15 mouse cellular contexts compared by ENCODE assay signal in the genomic region with DNA sequence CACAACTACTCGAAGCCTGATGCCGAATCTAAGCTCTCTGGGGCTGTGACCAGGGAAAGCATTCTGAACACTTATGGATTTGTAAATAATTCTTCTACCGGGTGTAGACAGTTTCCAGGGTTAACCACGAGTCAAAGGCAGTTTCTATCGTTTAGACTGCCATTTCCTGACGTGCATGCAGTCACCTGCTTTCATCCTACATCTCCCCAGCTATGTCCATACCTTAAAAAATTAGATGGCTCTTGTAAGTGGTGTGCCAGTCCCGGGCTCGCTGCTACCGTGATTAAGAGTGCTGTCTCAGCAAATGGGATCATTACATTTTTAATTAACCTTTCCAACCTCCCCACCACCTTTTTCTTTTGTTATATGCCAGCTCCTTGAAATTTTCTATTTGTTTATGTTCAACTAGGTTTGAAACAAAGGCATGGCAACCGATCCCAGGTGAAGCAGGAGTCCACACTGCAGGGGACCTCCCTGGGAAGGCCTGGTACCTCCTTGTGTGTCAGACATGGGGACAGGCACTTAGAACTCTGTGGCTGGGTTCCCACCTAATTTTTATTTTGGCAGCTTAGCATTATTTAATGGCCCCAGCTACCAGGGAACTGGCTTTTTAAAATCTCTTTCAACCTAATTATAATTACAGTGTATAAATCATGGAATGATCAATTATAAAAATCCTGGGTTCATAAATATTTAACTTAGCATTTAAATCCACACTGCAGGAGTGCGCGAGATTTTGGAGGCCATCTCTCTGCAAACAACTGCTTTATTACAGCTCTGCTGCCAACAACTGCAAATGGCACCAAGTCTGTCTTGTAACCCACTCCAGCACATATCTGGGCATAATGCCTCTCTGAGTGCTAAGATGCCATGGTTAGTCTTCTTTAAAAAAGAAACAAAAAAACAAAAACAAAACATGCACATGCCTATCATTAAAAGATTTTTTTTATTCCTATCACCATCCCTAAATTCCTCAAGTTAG.
A peak's percentile ranks its signal among the peaks of the same experiment; 100 is the strongest.
DNase-seq lines count a peak whose midpoint lies in the region; ATAC-seq and TF ChIP-seq lines count a peak whose summit lies in the region.
"Had no signal": no experiment of that assay in that cellular context is flagged by ENCODE, and none has a peak within 500 bp of the region (broad histone marks: within the 10 kb centered on the region; RNA-seq: fewer than 3 reads in every experiment).

No protein-coding gene starts in this region.

- peaks cover 20% of the 10 kb centered on the region for H3K4me1 ChIP-seq in hindbrain, embryonic 10.5 days (replicated peaks)
- H3K4me1 ChIP-seq in hindbrain, postnatal 0 days (ENCODE audit: insufficient read depth, low read length) = peaks cover 4% of the 10 kb centered on the region; the same call in 1 of the 2 replicates
- no peaks in the 10 kb centered on the region; the same call in 1 of the 2 replicates for H3K4me1 ChIP-seq in hindbrain, embryonic 11.5 days (replicated peaks; ENCODE audit: control insufficient read depth, insufficient read depth, low read length)
- H3K4me1 ChIP-seq in hindbrain, embryonic 13.5 days (replicated peaks) = peaks cover 24% of the 10 kb centered on the region
- H3K4me1 ChIP-seq in midbrain, embryonic 16.5 days (ENCODE audit: control insufficient read depth, insufficient read depth, low read length) = peaks cover 8% of the 10 kb centered on the region
- H3K4me1 ChIP-seq in intestine, embryonic 16.5 days (ENCODE audit: control insufficient read depth, insufficient read depth, low read length) = no peaks in the 10 kb centered on the region
- H3K4me1 ChIP-seq: heart, embryonic 12.5 days had no signal

- peak overlapping the region; percentile 42 for H3K27ac ChIP-seq in hindbrain, embryonic 10.5 days
- H3K27ac ChIP-seq in hindbrain, postnatal 0 days = no peak overlapping the region
- H3K27ac ChIP-seq in hindbrain, embryonic 11.5 days (ENCODE audit: low read depth, low read length) = peak overlapping the region; percentile 76
- H3K27ac ChIP-seq in hindbrain, embryonic 13.5 days = peak overlapping the region; percentile 87
- H3K27ac ChIP-seq in midbrain, embryonic 16.5 days (ENCODE audit: low read length) = peak overlapping the region; percentile 34; the same call in 1 of the 2 replicates
- H3K27ac ChIP-seq in intestine, embryonic 16.5 days (ENCODE audit: low read length) = no peak overlapping the region

- H3K9ac ChIP-seq in hindbrain, postnatal 0 days (replicated peaks; ENCODE audit: low read length) = no peak overlapping the region
- H3K9ac ChIP-seq in hindbrain, embryonic 11.5 days (ENCODE audit: low read depth, low read length) = no peak overlapping the region
- H3K9ac ChIP-seq in hindbrain, embryonic 13.5 days = no peak overlapping the region
- H3K9ac ChIP-seq in midbrain, embryonic 16.5 days (ENCODE audit: low read depth, low read length) = no peak overlapping the region
- no peak overlapping the region for H3K9ac ChIP-seq in intestine, embryonic 16.5 days (ENCODE audit: low read depth, low read length)
- H3K9ac ChIP-seq: heart, embryonic 12.5 days had no signal

- 63% methylated on average over 12 of the region's 12 CpGs for WGBS in hindbrain, embryonic 10.5 days
- whole genome bisulfite sequencing in hindbrain, postnatal 0 days = 30% methylated on average over 12 of the region's 12 CpGs
- 53% methylated on average over 12 of the region's 12 CpGs for WGBS in hindbrain, embryonic 11.5 days
- WGBS in hindbrain, embryonic 13.5 days = 36% methylated on average over 12 of the region's 12 CpGs
- WGBS in midbrain, embryonic 16.5 days = 38% methylated on average over 12 of the region's 12 CpGs
- 49% methylated on average over 12 of the region's 12 CpGs for WGBS in intestine, embryonic 16.5 days

- no peak for DNase-seq in hindbrain, embryonic 10.5 days (ENCODE audit: low spot score)
- no peak for DNase-seq in hindbrain, postnatal 0 days (ENCODE audit: low spot score)
- DNase-seq in hindbrain, embryonic 11.5 days (ENCODE audit: low spot score) = no peak
- no peak for DNase-seq in lung, postnatal 14 days
- DNase-seq: cerebellum, postnatal 25 days; kidney, adult 11 months; lung, adult 2 months; lung, postnatal 4 days; thymus, postnatal 4 days had no signal

- H3K27me3 ChIP-seq in hindbrain, embryonic 10.5 days (ENCODE audit: insufficient read depth, poor library complexity, severe bottlenecking) = no peaks in the 10 kb centered on the region
- no peaks in the 10 kb centered on the region for H3K27me3 ChIP-seq in hindbrain, postnatal 0 days (ENCODE audit: insufficient read depth, low read length)
- H3K27me3 ChIP-seq in hindbrain, embryonic 11.5 days (ENCODE audit: control insufficient read depth, insufficient read depth, low read length) = no peaks in the 10 kb centered on the region
- no peaks in the 10 kb centered on the region for H3K27me3 ChIP-seq in hindbrain, embryonic 13.5 days
- H3K27me3 ChIP-seq in midbrain, embryonic 16.5 days (ENCODE audit: control insufficient read depth, insufficient read depth, low read depth, low read length) = no peaks in the 10 kb centered on the region
- no peaks in the 10 kb centered on the region for H3K27me3 ChIP-seq in intestine, embryonic 16.5 days (replicated peaks; ENCODE audit: control insufficient read depth, insufficient read depth, low read length)
- H3K27me3 ChIP-seq: heart, embryonic 12.5 days had no signal

- H3K4me3 ChIP-seq in hindbrain, embryonic 10.5 days = no peak overlapping the region
- no peak overlapping the region for H3K4me3 ChIP-seq in hindbrain, postnatal 0 days (ENCODE audit: low read length)
- no peak overlapping the region for H3K4me3 ChIP-seq in hindbrain, embryonic 11.5 days (ENCODE audit: low read depth, low read length)
- H3K4me3 ChIP-seq in hindbrain, embryonic 13.5 days = no peak overlapping the region
- no peak overlapping the region for H3K4me3 ChIP-seq in midbrain, embryonic 16.5 days (ENCODE audit: low read depth, low read length)
- no peak overlapping the region for H3K4me3 ChIP-seq in intestine, embryonic 16.5 days (ENCODE audit: low read length)
- H3K4me3 ChIP-seq: heart, embryonic 12.5 days had no signal

- ATAC-seq in hindbrain, postnatal 0 days = no peak
- ATAC-seq in hindbrain, embryonic 11.5 days (ENCODE audit: low FRiP score) = peak; percentile 56; the same call in 1 of the 2 replicates
- ATAC-seq in hindbrain, embryonic 13.5 days (ENCODE audit: low FRiP score) = peak; percentile 54; the same call in 1 of the 2 replicates
- peak; percentile 48; the same call in 1 of the 2 replicates for ATAC-seq in midbrain, embryonic 16.5 days
- ATAC-seq in intestine, embryonic 16.5 days = no peak

- no peak for TF ChIP-seq CTCF in hindbrain, postnatal 0 days (IDR thresholded peaks at IDR 0.05; ENCODE audit: low read depth)

- H3K36me3 ChIP-seq in hindbrain, embryonic 10.5 days = peaks cover 17% of the 10 kb centered on the region
- no peaks in the 10 kb centered on the region for H3K36me3 ChIP-seq in hindbrain, postnatal 0 days (ENCODE audit: insufficient read depth, low read length)
- H3K36me3 ChIP-seq in hindbrain, embryonic 11.5 days (ENCODE audit: control insufficient read depth, insufficient read depth, low read length) = no peaks in the 10 kb centered on the region
- H3K36me3 ChIP-seq in hindbrain, embryonic 13.5 days = peaks cover 2% of the 10 kb centered on the region
- H3K36me3 ChIP-seq in midbrain, embryonic 16.5 days (ENCODE audit: control insufficient read depth, insufficient read depth, low read length) = no peaks in the 10 kb centered on the region
- H3K36me3 ChIP-seq in intestine, embryonic 16.5 days (ENCODE audit: control insufficient read depth, insufficient read depth, low read length) = no peaks in the 10 kb centered on the region; the same call in 1 of the 2 replicates
- H3K36me3 ChIP-seq: G1E; heart, embryonic 12.5 days had no signal

- H3K9me3 ChIP-seq in hindbrain, embryonic 10.5 days = peaks cover 17% of the 10 kb centered on the region
- H3K9me3 ChIP-seq in hindbrain, postnatal 0 days (ENCODE audit: low read length) = peaks cover 2% of the 10 kb centered on the region; the same call in 1 of the 2 replicates
- H3K9me3 ChIP-seq in hindbrain, embryonic 11.5 days (ENCODE audit: control insufficient read depth, low read length) = no peaks in the 10 kb centered on the region
- peaks cover 16% of the 10 kb centered on the region for H3K9me3 ChIP-seq in hindbrain, embryonic 13.5 days
- H3K9me3 ChIP-seq in midbrain, embryonic 16.5 days (replicated peaks; ENCODE audit: control insufficient read depth, low read length, poor library complexity, severe bottlenecking) = peaks cover 7% of the 10 kb centered on the region; the same call in 1 of the 2 replicates
- H3K9me3 ChIP-seq in intestine, embryonic 16.5 days (ENCODE audit: control insufficient read depth, low read length) = 0 out of 2 replicates have a peak, but pooled peaks cover 5% of the 10 kb centered on the region

- H3K4me2 ChIP-seq in hindbrain, postnatal 0 days (ENCODE audit: low read depth, low read length) = no peak overlapping the region
- no peak overlapping the region for H3K4me2 ChIP-seq in hindbrain, embryonic 11.5 days (replicated peaks; ENCODE audit: low read depth, low read length)
- no peak overlapping the region for H3K4me2 ChIP-seq in hindbrain, embryonic 13.5 days
- H3K4me2 ChIP-seq in midbrain, embryonic 16.5 days (ENCODE audit: low read length) = no peak overlapping the region
- no peak overlapping the region for H3K4me2 ChIP-seq in intestine, embryonic 16.5 days (ENCODE audit: low read depth, low read length)
- H3K4me2 ChIP-seq: heart, embryonic 12.5 days; liver, embryonic 11.5 days had no signal

Comparison
In these comparisons a context has a peak if more than half of its experiments do, and no peak if none do; other contexts are left out.
1. H3K27ac ChIP-seq: peak in hindbrain, embryonic 10.5 days (single experiment), hindbrain, embryonic 11.5 days (single experiment), hindbrain, embryonic 13.5 days (single experiment) and midbrain, embryonic 16.5 days (single experiment); none in hindbrain, postnatal 0 days (single experiment) and intestine, embryonic 16.5 days (single experiment).
2. ATAC-seq: peak in hindbrain, embryonic 11.5 days (single experiment), hindbrain, embryonic 13.5 days (single experiment) and midbrain, embryonic 16.5 days (single experiment); none in hindbrain, postnatal 0 days (single experiment) and intestine, embryonic 16.5 days (single experiment).